Mouse (Mus musculus) monocyte, adult 2 months (primary cell): ENCODE data around the gene Dlg2.

Experiments used
- DNase-seq, 2 experiments: peaks; one replicate each; pipeline ENCODE4 v3.0.0; 2022; ENCODE audit warnings: low spot score in 2 of 2, low read depth in 1 of 2

The Dlg2 gene

GRCm38 (mm10) chr7:92441611-92442010, 1965.1 kb downstream of the Dlg2 start:
- DNase-seq = no peak

- DNase-seq = no peak
Measured at GRCm38 (mm10) chr7:92442082-92442481, 1965.6 kb downstream of the Dlg2 start.

- no peak for DNase-seq
Measured at GRCm38 (mm10) chr7:92447938-92448337, 1971.5 kb downstream of the Dlg2 start.

- DNase-seq = no peak
Measured at GRCm38 (mm10) chr7:92448782-92449575, 1972.5 kb downstream of the Dlg2 start.

- no peak for DNase-seq
Measured at GRCm38 (mm10) chr7:92454176-92454575, 1977.7 kb downstream of the Dlg2 start.

- DNase-seq = no peak
Measured at GRCm38 (mm10) chr7:92455927-92456326, 1979.5 kb downstream of the Dlg2 start.

GRCm38 (mm10) chr7:92457791-92458190, 1981.3 kb downstream of the Dlg2 start:
- DNase-seq = no peak

GRCm38 (mm10) chr7:92458308-92458707, 1981.8 kb downstream of the Dlg2 start:
- no peak for DNase-seq

- no peak for DNase-seq
Measured at GRCm38 (mm10) chr7:92460578-92460977, 1984.1 kb downstream of the Dlg2 start.

GRCm38 (mm10) chr7:92461256-92461655, 1984.8 kb downstream of the Dlg2 start:
- no peak for DNase-seq

- no peak for DNase-seq
Measured at GRCm38 (mm10) chr7:92463080-92463877, 1986.8 kb downstream of the Dlg2 start.

GRCm38 (mm10) chr7:92464290-92464689, 1987.8 kb downstream of the Dlg2 start:
- DNase-seq = no peak

GRCm38 (mm10) chr7:92479143-92479542, 2002.7 kb downstream of the Dlg2 start:
- DNase-seq = no peak

- no peak for DNase-seq
Measured at GRCm38 (mm10) chr7:92479748-92480147, 2003.3 kb downstream of the Dlg2 start.

- no peak for DNase-seq
Measured at GRCm38 (mm10) chr7:92483346-92483745, 2006.9 kb downstream of the Dlg2 start.

GRCm38 (mm10) chr7:92485881-92486710, 2009.6 kb downstream of the Dlg2 start:
- DNase-seq = no peak

GRCm38 (mm10) chr7:92486878-92487277, 2010.4 kb downstream of the Dlg2 start:
- no peak for DNase-seq

- DNase-seq = no peak
Measured at GRCm38 (mm10) chr7:92492262-92492661, 2015.8 kb downstream of the Dlg2 start.

GRCm38 (mm10) chr7:92493521-92493920, 2017.0 kb downstream of the Dlg2 start:
- DNase-seq = no peak
